Mouse (Mus musculus) E14TG2a.4 (cell line): ENCODE measurements around the gene P2ry14.

Source experiments
- CTCF ChIP-seq: conservative IDR thresholded peaks from 2 replicates; pipeline ENCODE4 v1.5.1; 2014; ENCODE audit warnings: low read length
- NANOG ChIP-seq: IDR thresholded peaks from 2 replicates; pipeline ENCODE4 v1.6.1; 2014; ENCODE audit warnings: borderline replicate concordance, low read length, mixed read lengths

DNA sequence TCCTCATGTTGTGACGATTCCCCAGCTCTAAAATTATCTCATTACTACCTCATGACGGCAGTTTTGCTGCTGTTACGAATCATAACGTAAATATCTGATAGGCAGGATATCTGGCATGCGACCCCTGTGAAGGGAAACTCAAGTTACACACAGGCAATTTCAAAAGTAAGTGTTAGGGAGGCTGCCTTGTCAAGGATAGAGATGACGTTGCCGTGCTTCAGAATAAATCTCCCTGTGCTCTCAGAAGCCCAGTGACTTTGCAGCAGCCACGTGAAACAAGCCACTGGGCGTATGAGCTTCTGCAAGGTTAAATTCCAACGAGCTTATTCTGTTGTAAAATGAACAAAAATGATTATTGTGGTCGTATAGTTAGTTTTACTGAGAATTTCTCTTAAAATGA lies 74.8 kb downstream of the P2ry14 start:
- no peak for TF ChIP-seq CTCF
- no peak for TF ChIP-seq NANOG
